Mouse (Mus musculus) G1E (cell line): ENCODE measurements around the gene Clic4.

Experiments
- CTCF ChIP-seq: IDR thresholded peaks from 2 replicates; pipeline ENCODE4 v1.5.1; 2012; ENCODE audit warnings: low read depth, low read length, inconsistent platforms, mixed read lengths
- GATA1 ChIP-seq: IDR thresholded peaks from 2 replicates; pipeline ENCODE4 v1.6.1; 2012; ENCODE audit warnings: borderline replicate concordance, low read length, inconsistent platforms, mixed read lengths

GRCm38 (mm10) chr4:135271419-135271828, 1.2 kb downstream of the Clic4 start:
- TF ChIP-seq CTCF (no peak), GATA1 (no peak)
